Mouse (Mus musculus) thymus, adult 2 months (tissue): ENCODE measurements around the gene Gm17655. TPM values are rescaled to one million over a fixed set of nuclear protein-coding genes. Genes with fewer than 3 reads are reported as not detected.
A peak's percentile ranks its signal among the peaks of the same experiment; 100 is the strongest.
"Not testable (repeated sequence)": the region's sequence is repeated elsewhere in the genome, so short reads cannot be mapped to it uniquely, and the experiment has no call there.

Experiments used
- DNase-seq: peaks from one replicate; pipeline ENCODE4 v3.0.0; 2021
- H3K27ac ChIP-seq: fragments of 200-500 bp; 2 replicates; pipeline ENCODE4 v1.5.1; 2012; ENCODE audit warnings: low read length, control low read depth; ENCODE audit not compliant: control insufficient read depth, insufficient read depth
- H3K27me3 ChIP-seq: fragments of 200-500 bp; 2 replicates; pipeline ENCODE4 v1.6.1; 2012; ENCODE audit warnings: mild to moderate bottlenecking, low read length, moderate library complexity, mixed read lengths; ENCODE audit not compliant: control insufficient read depth, insufficient read depth
- H3K36me3 ChIP-seq: fragments of 200-500 bp; 2 replicates; pipeline ENCODE4 v1.6.1; 2012; ENCODE audit warnings: mild to moderate bottlenecking, low read length, moderate library complexity; ENCODE audit not compliant: control insufficient read depth, insufficient read depth
- H3K4me1 ChIP-seq: fragments of 200-500 bp; replicated peaks from 2 replicates; pipeline ENCODE4 v1.6.1; 2012; ENCODE audit warnings: low read length; ENCODE audit not compliant: control insufficient read depth, insufficient read depth
- H3K4me3 ChIP-seq: fragments of 200-500 bp; 2 replicates; pipeline ENCODE4 v1.5.1; 2012; ENCODE audit warnings: mild to moderate bottlenecking, low read length, control low read depth, moderate library complexity; ENCODE audit not compliant: control insufficient read depth, insufficient read depth
- CTCF ChIP-seq: fragments of 200-500 bp; IDR thresholded peaks from 2 replicates; pipeline ENCODE4 v1.5.1; 2012; ENCODE audit warnings: mild to moderate bottlenecking, control low read depth, low read length, moderate library complexity, borderline replicate concordance; ENCODE audit not compliant: control insufficient read depth, poor library complexity, insufficient read depth; ENCODE audit errors: extremely low read depth
- POLR2A ChIP-seq: fragments of 200-500 bp; IDR thresholded peaks from 2 replicates; pipeline ENCODE4 v1.6.1; 2012; ENCODE audit warnings: mild to moderate bottlenecking, low read length, control low read depth, moderate library complexity; ENCODE audit not compliant: control insufficient read depth, poor library complexity, insufficient read depth; ENCODE audit errors: extremely low read depth
- WGBS: fragments of 180-500 bp; shearing (Covaris S2); methylation state at CpG from one replicate; pipeline ENCODE4 v1.1.7; 2018; 5-methylcytosine and 5-hydroxymethylcytosine counted together
- polyA plus RNA-seq: library from polyadenylated mRNA; depleted of rRNA; stranded (reverse); fragments of >200 nt; gene quantifications from 2 replicates; pipeline ENCODE4 v1.2.3, GENCODE M21; 2012; rRNA removed

The Gm17655 gene
- polyA plus RNA-seq, result 0.32 and 0.98 TPM in 2 replicates

- H3K4me1 ChIP-seq, H3K4me3 ChIP-seq, DNase-seq, H3K27me3 ChIP-seq, H3K36me3 ChIP-seq, H3K27ac ChIP-seq: not testable (repeated sequence)
- WGBS, result 96% methylated on average over 2 of the region's 2 CpGs
These were observed at the start of gene Gm17655 for GRCm38 (mm10) chr5:110072413-110072812. Gene Gm17655, minus strand, starts transcription at chr5:110072513.

GRCm38 (mm10) chr5:110109991-110110441, 37.7 kb upstream of the Gm17655 start, which contains the start of gene Zfp605:
Gene Zfp605, plus strand, starts transcription at chr5:110110092.
- 3% methylated on average over 12 of the region's 12 CpGs for WGBS

GRCm38 (mm10) chr5:110108305-110108628, 36.0 kb upstream of the Gm17655 start:
- WGBS, result 0% methylated on average over 7 of the region's 7 CpGs
- Histone ChIP-seq H3K4me1 (peaks cover 13% of the 10 kb centered on the region), H3K27me3 (no peaks in the 10 kb centered on the region), H3K36me3 (peaks cover 8% of the 10 kb centered on the region; the same call in 1 of the 2 replicates), H3K4me3 (peak overlapping the region; percentile 93), H3K27ac (peak overlapping the region; percentile 28; the same call in 1 of the 2 replicates)
- no peak for DNase-seq
- TF ChIP-seq POLR2A, result no peak
- TF ChIP-seq CTCF, result no peak

More at GRCm38 (mm10) chr5:110109991-110110441, 37.7 kb upstream of the Gm17655 start, which contains the start of gene Zfp605:
- H3K27ac ChIP-seq, result peak within 1 kb of the TSS; percentile 57
- peak; percentile 83 for DNase-seq
- TF ChIP-seq POLR2A (no peak), CTCF (no peak)
- H3K4me3 ChIP-seq, result peak within 1 kb of the TSS; percentile 75
- peaks cover 5% of the 10 kb centered on the region; the same call in 1 of the 2 replicates for H3K36me3 ChIP-seq
- peaks cover 13% of the 10 kb centered on the region for H3K4me1 ChIP-seq
- H3K27me3 ChIP-seq, result no peaks in the 10 kb centered on the region

GRCm38 (mm10) chr5:110107581-110108304, 35.4 kb upstream of the Gm17655 start, which contains the start of gene Gtpbp6:
Gene Gtpbp6, minus strand, starts transcription at chr5:110108197.
- no peaks in the 10 kb centered on the region for H3K27me3 ChIP-seq
- H3K4me3 ChIP-seq, result peak within 1 kb of the TSS; percentile 93
- peak within 1 kb of the TSS; percentile 50 for H3K27ac ChIP-seq
- TF ChIP-seq POLR2A (peak; percentile 50), CTCF (peak; percentile 40; the same call in 1 of the 2 replicates)
- under 1% methylated on average over 71 of the region's 71 CpGs for WGBS
- H3K36me3 ChIP-seq, result peaks cover 4% of the 10 kb centered on the region; the same call in 1 of the 2 replicates
- DNase-seq, result peak; percentile 96
- peaks cover 13% of the 10 kb centered on the region for H3K4me1 ChIP-seq

GRCm38 (mm10) chr5:110106901-110107564, 34.7 kb upstream of the Gm17655 start:
- WGBS, result 44% methylated on average over 41 of the region's 41 CpGs
- Histone ChIP-seq H3K4me3 (peak overlapping the region; percentile 93), H3K27me3 (no peaks in the 10 kb centered on the region), H3K4me1 (peaks cover 17% of the 10 kb centered on the region), H3K27ac (peak overlapping the region; percentile 50), H3K36me3 (peaks cover 3% of the 10 kb centered on the region; the same call in 1 of the 2 replicates)
- DNase-seq, result peak; percentile 38
- TF ChIP-seq CTCF, result no peak
- TF ChIP-seq POLR2A, result no peak

- peaks cover 23% of the 10 kb centered on the region for H3K4me1 ChIP-seq
- no peak overlapping the region for H3K27ac ChIP-seq
- TF ChIP-seq POLR2A (no peak), CTCF (no peak)
- no peak for DNase-seq
- peaks cover 3% of the 10 kb centered on the region; the same call in 1 of the 2 replicates for H3K36me3 ChIP-seq
- WGBS, result 98% methylated on average over 26 of the region's 26 CpGs
- H3K27me3 ChIP-seq, result no peaks in the 10 kb centered on the region
- 0 out of 2 replicates have a peak overlapping the region, but pooled peaks have one; percentile 93 for H3K4me3 ChIP-seq
These were observed 34.0 kb upstream of the Gm17655 start for GRCm38 (mm10) chr5:110106140-110106871.
